Mouse (Mus musculus) hindbrain, embryonic 10.5 days (tissue): ENCODE results near the gene Socs3. TPM values are rescaled to one million over a fixed set of nuclear protein-coding genes. Genes with fewer than 3 reads are reported as not detected.
A peak's percentile ranks its signal among the peaks of the same experiment; 100 is the strongest.

Source experiments
- DNase-seq: peaks from one replicate; pipeline ENCODE4 v3.0.0-alpha.2; 2017; ENCODE audit warnings: low spot score
- H3K27ac ChIP-seq: fragments of 300-500 bp; sonication (generic); 2 replicates; pipeline ENCODE4 v1.5.1; 2016; ENCODE audit warnings: mild to moderate bottlenecking, moderate library complexity
- H3K27me3 ChIP-seq: fragments of 300-500 bp; sonication (generic); 2 replicates; pipeline ENCODE4 v1.6.1; 2016; ENCODE audit warnings: mild to moderate bottlenecking; ENCODE audit not compliant: poor library complexity, insufficient read depth, severe bottlenecking
- H3K36me3 ChIP-seq: fragments of 300-500 bp; sonication (generic); 2 replicates; pipeline ENCODE4 v1.6.1; 2016; ENCODE audit warnings: mild to moderate bottlenecking, moderate library complexity
- H3K4me1 ChIP-seq: fragments of 300-500 bp; sonication (generic); replicated peaks from 2 replicates; pipeline ENCODE4 v1.6.1; 2016; ENCODE audit warnings: mild to moderate bottlenecking
- H3K4me3 ChIP-seq: fragments of 300-500 bp; sonication (generic); 2 replicates; pipeline ENCODE4 v1.5.1; 2016; ENCODE audit warnings: mild to moderate bottlenecking, moderate library complexity
- H3K9me3 ChIP-seq: fragments of 300-500 bp; sonication (generic); 2 replicates; pipeline ENCODE4 v1.6.1; 2016; ENCODE audit warnings: mild to moderate bottlenecking, moderate library complexity
- WGBS: fragments of 180-500 bp; shearing (Covaris S2); methylation state at CpG from one replicate; pipeline ENCODE4 v1.1.7; 2016; 5-methylcytosine and 5-hydroxymethylcytosine counted together
- polyA plus RNA-seq: library from polyadenylated mRNA; unstranded; fragments of >200 nt; fragmentation: Nextera tagmentation; extraction: Ambion mirVana; gene quantifications from 2 replicates; pipeline ENCODE4 v1.2.1, GENCODE M21; 2016

Gene Socs3
- polyA plus RNA-seq, 1 experiment from 2014 or later, result 12.5 TPM

DNA sequence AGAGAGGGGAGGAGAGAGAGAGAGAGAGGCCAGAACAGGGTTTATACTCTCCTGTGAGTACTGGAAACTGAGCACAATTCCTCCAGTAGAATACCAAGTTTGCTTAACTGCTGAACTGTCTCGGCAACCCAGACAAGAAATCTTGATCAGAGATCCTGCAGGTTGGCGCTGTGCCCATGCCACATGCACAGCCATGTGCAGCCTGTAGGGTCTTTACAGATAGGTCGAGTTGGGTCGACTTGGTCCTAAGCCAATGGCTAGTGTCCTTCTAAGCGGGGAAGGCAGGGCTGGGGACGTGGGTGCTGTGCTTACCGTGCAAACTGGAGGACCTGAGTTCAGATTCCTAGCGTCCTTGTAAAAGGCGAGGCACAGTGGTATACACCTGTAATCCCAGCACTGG is 15.0 kb downstream of the Socs3 start:
- no peak for DNase-seq

DNA sequence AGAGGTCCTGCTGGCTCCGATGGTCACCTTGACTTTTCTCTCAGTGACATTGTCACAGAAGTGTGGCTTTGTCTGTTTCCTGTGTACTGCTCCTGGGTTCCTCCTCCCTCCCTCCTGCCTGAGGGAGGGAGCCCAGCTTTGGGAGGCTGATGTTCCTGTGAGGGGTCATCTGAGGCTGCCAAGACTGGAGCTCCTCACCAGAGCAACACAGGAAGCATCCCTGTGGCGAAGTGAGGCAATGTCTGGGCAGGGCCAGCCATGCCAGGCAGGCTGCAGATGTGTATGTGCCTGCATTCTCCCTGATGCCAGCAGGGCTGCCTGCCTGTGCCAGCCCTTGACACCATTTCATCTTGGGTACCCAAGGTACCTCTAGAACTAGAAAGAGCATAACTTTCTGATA is 15.8 kb downstream of the Socs3 start:
- no peak for DNase-seq
- Histone ChIP-seq H3K36me3 (no peaks in the 10 kb centered on the region), H3K27ac (peak overlapping the region; percentile 56; the same call in 1 of the 2 replicates), H3K4me3 (no peak overlapping the region), H3K27me3 (peaks cover 50% of the 10 kb centered on the region), H3K9me3 (no peaks in the 10 kb centered on the region), H3K4me1 (peaks cover 63% of the 10 kb centered on the region)
- 63% methylated on average over 2 of the region's 2 CpGs for WGBS

More for the DNA sequence above, 15.0 kb downstream of the Socs3 start:
- H3K4me3 ChIP-seq, result no peak overlapping the region
- H3K36me3 ChIP-seq, result no peaks in the 10 kb centered on the region
- H3K27ac ChIP-seq, result 0 out of 2 replicates have a peak overlapping the region, but pooled peaks have one; percentile 56
- H3K27me3 ChIP-seq, result peaks cover 50% of the 10 kb centered on the region
- 86% methylated on average over 9 of the region's 9 CpGs for WGBS
- no peaks in the 10 kb centered on the region for H3K9me3 ChIP-seq
- peaks cover 60% of the 10 kb centered on the region for H3K4me1 ChIP-seq

- H3K36me3 ChIP-seq, result no peaks in the 10 kb centered on the region
- 68% methylated on average over 9 of the region's 9 CpGs for WGBS
- H3K4me3 ChIP-seq, result no peak overlapping the region
- peaks cover 56% of the 10 kb centered on the region for H3K4me1 ChIP-seq
- peaks cover 49% of the 10 kb centered on the region for H3K27me3 ChIP-seq
- DNase-seq, result no peak
- H3K27ac ChIP-seq, result no peak overlapping the region; the same call in 1 of the 2 replicates
- no peaks in the 10 kb centered on the region for H3K9me3 ChIP-seq
Observed at GRCm38 (mm10) chr11:117952174-117952933, 17.5 kb downstream of the Socs3 start.

GRCm38 (mm10) chr11:117951391-117951790 is 18.5 kb downstream of the Socs3 start:
- H3K27me3 ChIP-seq, result peaks cover 57% of the 10 kb centered on the region

DNA sequence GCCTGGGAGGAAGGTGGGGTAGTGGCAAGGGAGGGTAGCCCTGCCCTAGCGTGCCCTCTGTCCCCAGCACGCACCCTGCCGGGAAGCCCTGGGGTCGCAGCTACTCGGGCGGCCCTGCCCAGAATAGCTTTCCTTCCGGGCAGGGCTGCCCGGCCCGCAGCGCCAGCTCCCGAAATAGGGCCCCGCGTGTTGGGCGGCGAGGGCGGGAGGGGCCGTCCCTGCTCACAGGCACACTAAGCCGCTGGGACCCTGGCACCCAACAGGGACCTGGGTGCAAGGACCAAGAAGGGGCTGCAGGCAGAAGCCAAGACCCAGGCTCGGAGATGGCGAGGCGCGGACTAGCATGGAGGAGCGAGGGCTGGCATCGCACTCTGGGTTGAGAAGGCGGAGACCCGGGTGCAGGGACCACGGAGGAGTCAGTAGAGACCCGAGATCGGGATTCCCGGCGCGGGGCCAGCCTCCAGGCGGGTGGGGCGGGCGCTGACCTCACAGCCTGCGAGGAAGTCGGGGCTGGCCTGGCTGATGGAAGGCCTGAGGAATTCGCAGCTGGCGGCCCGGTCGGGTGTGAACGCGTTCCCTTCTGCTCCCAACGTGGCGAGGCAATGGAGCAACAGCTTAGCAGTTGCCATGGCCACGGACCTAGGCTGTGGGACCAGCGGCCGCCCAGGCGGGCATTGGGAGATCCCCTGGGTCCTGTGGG is 20.3 kb downstream of the Socs3 start:
- Histone ChIP-seq H3K27me3 (peaks cover 65% of the 10 kb centered on the region), H3K4me3 (peak overlapping the region; percentile 52), H3K9me3 (no peaks in the 10 kb centered on the region), H3K27ac (peak overlapping the region; percentile 86), H3K4me1 (peaks cover 36% of the 10 kb centered on the region), H3K36me3 (no peaks in the 10 kb centered on the region)
- peak; percentile 84 for DNase-seq
- 2% methylated on average over 49 of the region's 49 CpGs for WGBS

More at GRCm38 (mm10) chr11:117951391-117951790, 18.5 kb downstream of the Socs3 start:
- Histone ChIP-seq H3K4me1 (peaks cover 52% of the 10 kb centered on the region), H3K4me3 (no peak overlapping the region), H3K36me3 (no peaks in the 10 kb centered on the region), H3K9me3 (no peaks in the 10 kb centered on the region), H3K27ac (peak overlapping the region; percentile 25; the same call in 1 of the 2 replicates)
- DNase-seq, result no peak
- WGBS, result 79% methylated on average over 6 of the region's 6 CpGs

GRCm38 (mm10) chr11:117946996-117947419 is 22.8 kb downstream of the Socs3 start:
- no peak overlapping the region for H3K27ac ChIP-seq
- 77% methylated on average over 10 of the region's 10 CpGs for WGBS
- no peaks in the 10 kb centered on the region for H3K9me3 ChIP-seq
- no peaks in the 10 kb centered on the region for H3K36me3 ChIP-seq
- no peak overlapping the region for H3K4me3 ChIP-seq
- DNase-seq, result no peak
- H3K4me1 ChIP-seq, result peaks cover 27% of the 10 kb centered on the region
- H3K27me3 ChIP-seq, result peaks cover 63% of the 10 kb centered on the region

DNA sequence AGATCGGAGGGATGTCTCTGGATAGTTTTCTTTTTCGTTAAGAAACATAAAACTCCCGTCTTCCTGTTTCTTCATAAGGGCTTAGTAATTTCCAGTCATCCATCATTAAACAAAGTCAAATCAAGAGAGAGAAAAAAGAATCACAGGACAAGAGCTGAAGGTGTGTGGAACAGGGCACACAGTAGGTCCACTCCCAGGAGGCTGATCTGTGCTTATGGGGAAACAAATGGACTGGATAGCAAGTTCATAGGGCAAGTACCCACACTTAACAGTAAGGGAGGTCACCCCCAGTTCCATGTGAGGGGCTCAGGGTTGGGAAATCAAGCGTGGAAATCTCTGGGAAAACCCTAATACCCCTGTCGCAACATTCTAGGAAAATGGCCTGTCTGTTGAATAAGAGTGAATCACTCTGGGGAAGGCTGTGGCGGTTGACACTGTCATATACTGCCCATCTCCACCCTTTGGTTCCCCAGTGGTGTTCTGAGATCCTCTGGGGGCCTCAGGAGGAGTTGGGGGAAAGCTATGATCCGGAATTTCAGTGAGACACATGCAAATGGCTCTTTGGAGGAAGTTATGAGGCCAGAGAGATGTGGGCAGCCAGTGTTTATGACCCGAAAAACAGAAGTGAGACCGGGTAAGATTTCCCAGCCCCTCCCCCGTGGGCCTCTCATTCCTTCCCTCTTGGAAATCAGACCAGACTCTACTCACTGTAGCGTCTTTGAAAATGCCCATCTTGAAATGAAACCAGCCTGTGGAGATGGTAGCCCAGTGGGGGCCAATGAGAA is 23.5 kb downstream of the Socs3 start:
- no peaks in the 10 kb centered on the region for H3K9me3 ChIP-seq
- H3K4me3 ChIP-seq, result no peak overlapping the region
- H3K36me3 ChIP-seq, result no peaks in the 10 kb centered on the region
- no peak overlapping the region for H3K27ac ChIP-seq
- H3K4me1 ChIP-seq, result peaks cover 29% of the 10 kb centered on the region
- DNase-seq, result no peak
- H3K27me3 ChIP-seq, result peaks cover 61% of the 10 kb centered on the region
- 84% methylated on average over 11 of the region's 11 CpGs for WGBS

DNA sequence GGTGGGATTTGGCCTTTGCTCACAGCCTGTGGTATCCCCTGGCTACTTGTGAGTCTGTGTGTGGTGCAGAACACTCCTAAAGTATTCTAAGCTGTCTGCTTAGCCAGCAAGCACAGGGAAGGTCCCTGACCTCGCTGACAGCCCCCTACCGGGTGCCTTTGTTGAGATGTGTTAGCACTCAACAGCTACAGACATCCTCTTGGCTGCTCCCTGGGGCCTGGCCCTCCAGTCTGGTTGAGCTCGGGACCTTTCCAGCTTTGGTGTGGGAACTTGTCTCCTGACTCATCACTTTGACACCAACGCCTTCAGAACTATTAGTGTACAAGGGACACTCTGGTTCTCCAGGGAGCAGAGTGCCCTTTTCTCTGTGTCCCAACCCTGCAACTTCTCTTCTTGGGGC is 28.0 kb downstream of the Socs3 start:
- Histone ChIP-seq H3K36me3 (no peaks in the 10 kb centered on the region), H3K4me1 (peaks cover 57% of the 10 kb centered on the region), H3K4me3 (no peak overlapping the region), H3K9me3 (no peaks in the 10 kb centered on the region), H3K27ac (peak overlapping the region; percentile 86), H3K27me3 (peaks cover 25% of the 10 kb centered on the region)
- WGBS, result 7% methylated on average over 4 of the region's 4 CpGs
- DNase-seq, result peak; percentile 54

DNA sequence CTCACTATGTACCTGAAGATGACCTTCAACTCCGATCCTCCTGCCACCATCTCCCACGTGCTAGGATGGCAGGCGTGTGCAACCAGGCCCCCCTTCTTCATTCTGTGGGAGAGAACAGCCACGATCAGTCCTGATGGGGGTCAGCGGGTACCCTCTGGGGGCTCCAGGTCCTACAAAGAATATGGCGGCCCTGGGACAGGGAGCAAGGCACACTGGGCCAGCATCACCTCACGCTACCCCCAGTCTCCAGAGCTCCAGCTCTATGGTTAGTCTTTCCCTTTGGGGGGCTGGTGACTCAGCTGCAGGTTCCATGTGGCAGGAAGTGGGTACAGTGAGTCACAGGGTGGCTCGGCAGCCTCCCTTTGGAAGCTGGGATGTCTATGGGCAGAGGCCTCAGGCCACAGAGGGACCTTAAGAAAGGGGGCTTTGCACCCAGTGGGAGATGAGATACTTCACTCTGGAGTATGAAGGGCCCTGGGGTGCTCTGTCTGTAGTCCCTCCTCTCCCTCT is 28.5 kb downstream of the Socs3 start:
- no peaks in the 10 kb centered on the region for H3K9me3 ChIP-seq
- H3K4me1 ChIP-seq, result peaks cover 59% of the 10 kb centered on the region
- DNase-seq, result no peak
- H3K27ac ChIP-seq, result peak overlapping the region; percentile 86
- H3K4me3 ChIP-seq, result no peak overlapping the region
- H3K36me3 ChIP-seq, result no peaks in the 10 kb centered on the region
- WGBS, result 82% methylated on average over 8 of the region's 8 CpGs
- H3K27me3 ChIP-seq, result peaks cover 25% of the 10 kb centered on the region

DNA sequence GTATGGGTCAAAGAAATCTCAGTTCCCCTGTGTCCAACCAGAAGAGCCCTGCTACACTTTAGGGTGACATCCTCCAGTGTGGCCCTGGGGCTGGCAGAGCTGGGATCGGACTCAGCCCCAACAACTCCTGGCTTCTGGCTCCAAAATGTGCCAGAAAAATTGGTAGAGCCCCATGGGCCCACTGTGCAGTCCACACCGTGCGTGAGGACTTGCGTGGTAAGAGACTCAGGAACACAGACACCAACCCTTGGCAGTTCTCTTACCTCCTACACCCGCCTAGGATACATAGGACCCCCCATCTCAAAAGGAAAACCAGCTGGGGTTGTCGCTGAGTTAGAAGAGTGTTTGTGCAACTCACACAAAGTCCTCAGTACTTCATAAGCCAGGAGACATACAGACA is 29.0 kb downstream of the Socs3 start:
- H3K36me3 ChIP-seq, result no peaks in the 10 kb centered on the region
- peaks cover 27% of the 10 kb centered on the region for H3K27me3 ChIP-seq
- 89% methylated on average over 6 of the region's 6 CpGs for WGBS
- no peak overlapping the region for H3K4me3 ChIP-seq
- peaks cover 64% of the 10 kb centered on the region for H3K4me1 ChIP-seq
- no peaks in the 10 kb centered on the region for H3K9me3 ChIP-seq
- peak overlapping the region; percentile 86 for H3K27ac ChIP-seq
- no peak for DNase-seq

GRCm38 (mm10) chr11:117939741-117940285 is 30.0 kb downstream of the Socs3 start:
- under 1% methylated on average over 7 of the region's 7 CpGs for WGBS
- Histone ChIP-seq H3K4me1 (peaks cover 73% of the 10 kb centered on the region), H3K36me3 (no peaks in the 10 kb centered on the region), H3K27me3 (peaks cover 34% of the 10 kb centered on the region), H3K4me3 (peak overlapping the region; percentile 31), H3K9me3 (no peaks in the 10 kb centered on the region), H3K27ac (peak overlapping the region; percentile 86)
- peak; percentile 92 for DNase-seq

- no peaks in the 10 kb centered on the region for H3K9me3 ChIP-seq
- peaks cover 79% of the 10 kb centered on the region for H3K4me1 ChIP-seq
- WGBS, result 20% methylated on average over 4 of the region's 4 CpGs
- no peaks in the 10 kb centered on the region for H3K36me3 ChIP-seq
- peak overlapping the region; percentile 86 for H3K27ac ChIP-seq
- no peak for DNase-seq
- H3K27me3 ChIP-seq, result peaks cover 36% of the 10 kb centered on the region
- H3K4me3 ChIP-seq, result no peak overlapping the region
Observed at GRCm38 (mm10) chr11:117939004-117939730, 30.7 kb downstream of the Socs3 start.
